Mouse (Mus musculus) right cerebral cortex, postnatal 14 days (tissue): ENCODE data around the gene Tinf2.

Experiments used
- DNase-seq: peaks from one replicate; pipeline ENCODE4 v3.0.0; 2022

Gene Tinf2

DNA sequence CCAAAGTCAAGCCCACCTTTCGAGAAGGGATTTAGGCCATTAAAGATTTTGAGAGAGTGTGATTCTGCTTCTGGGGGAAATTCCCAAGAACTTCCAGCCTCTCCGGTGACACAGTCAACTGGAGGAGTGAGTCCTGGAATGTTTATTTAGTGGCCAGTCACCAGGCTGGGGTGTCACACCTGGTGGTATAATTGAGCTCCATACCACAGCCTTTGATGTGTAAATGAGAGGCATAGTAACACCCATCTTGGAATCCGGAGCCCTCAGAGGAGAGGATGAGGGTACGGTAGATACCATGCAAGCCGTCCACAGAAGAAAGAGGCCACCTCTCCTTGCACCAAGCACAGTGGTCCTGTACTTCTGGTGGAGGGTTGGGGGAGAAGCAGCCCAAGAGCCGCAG lies 21.1 kb upstream of the Tinf2 start:
- no peak for DNase-seq

DNA sequence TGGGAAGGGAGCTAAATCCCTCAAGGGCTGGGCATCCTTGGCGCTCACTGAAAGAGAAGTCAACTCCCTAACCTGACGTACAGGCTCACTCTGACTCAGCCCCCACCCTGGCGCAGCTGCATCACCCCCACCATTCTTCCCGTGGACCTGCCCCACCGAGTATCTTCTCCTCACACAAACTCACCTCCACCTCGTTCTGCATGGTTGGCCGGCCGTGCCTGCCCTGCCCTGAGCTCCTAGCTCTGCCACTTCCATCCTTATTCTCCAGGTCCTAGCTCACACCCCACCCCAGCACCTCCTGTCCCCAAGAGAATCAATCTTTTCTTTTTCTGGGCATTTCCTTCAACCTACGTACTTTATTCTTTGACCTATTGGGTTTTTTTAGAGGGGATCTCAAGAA lies 19.5 kb upstream of the Tinf2 start:
- DNase-seq, result no peak

DNA sequence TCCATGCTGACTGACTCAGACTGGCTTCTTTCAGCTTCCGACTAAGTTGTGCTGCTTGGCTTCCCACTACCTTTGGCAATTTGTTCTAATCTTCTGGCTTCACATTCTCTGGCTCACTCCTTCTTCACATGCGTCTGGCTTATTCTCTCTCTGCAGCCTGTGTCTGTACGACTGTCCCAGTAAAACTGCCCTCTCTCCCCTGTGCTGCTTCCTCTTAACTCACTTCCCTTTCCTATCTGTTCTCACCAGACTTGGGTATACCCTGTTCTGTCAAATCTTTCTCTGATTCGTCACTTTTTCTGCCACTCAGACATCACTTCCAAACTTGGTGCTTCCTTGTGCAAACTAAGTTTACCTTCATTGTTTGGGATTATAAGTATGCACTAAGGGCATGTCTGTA lies 15.6 kb upstream of the Tinf2 start:
- DNase-seq, result no peak

DNA sequence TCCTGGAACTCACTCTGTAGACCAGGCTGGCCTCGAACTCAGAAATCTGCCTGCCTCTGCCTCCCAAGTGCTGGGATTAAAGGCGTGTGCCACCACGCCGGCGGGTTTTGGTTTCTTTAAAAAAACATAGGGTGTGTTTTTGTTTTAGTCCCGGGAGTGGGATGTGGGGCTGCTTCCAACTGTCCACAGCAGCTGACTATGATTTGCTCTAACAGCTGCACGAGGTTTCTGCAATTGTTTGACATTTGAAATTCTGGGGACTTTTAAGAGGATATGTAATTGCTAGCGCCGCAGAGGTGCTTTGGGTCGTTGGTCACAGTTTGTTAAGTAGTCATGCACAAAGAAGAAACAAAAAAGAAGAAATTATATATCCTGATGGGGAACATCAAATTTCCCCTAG lies 7.8 kb upstream of the Tinf2 start:
- no peak for DNase-seq

GRCm38 (mm10) chr14:55682118-55682493 lies 486 bp upstream of the Tinf2 start:
- no peak for DNase-seq

DNA sequence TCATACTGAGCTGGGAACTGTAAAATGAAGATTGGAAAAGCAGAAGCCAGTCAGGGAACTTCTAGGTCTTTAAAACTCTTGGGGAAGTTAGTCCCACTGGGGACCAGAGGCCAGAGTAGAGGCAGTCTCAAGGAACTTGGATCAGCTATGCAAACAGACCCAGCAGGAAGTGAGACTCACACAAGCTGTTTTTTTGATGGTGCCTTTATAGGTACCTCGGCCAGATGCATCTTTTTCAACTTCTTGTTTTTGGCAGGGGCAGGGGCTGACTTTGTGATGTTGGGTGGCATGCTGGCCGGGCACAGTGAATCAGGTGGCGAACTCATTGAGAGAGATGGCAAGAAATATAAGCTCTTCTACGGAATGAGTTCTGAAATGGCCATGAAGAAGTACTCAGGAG lies 4.0 kb downstream of the Tinf2 start:
- DNase-seq, result no peak

DNA sequence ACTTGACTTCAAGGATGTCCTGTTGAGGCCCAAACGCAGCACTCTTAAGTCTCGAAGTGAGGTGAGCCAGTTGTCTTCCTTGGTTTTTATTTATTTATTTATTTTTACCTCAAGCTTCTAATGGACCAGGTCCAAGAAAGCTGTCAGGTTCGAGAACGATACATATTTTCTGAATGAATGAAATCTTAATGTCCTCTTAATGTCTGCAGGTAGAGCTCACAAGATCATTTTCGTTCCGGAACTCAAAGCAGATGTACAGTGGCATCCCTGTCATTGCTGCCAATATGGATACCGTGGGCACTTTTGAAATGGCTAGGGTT lies 8.9 kb downstream of the Tinf2 start:
- DNase-seq, result no peak

DNA sequence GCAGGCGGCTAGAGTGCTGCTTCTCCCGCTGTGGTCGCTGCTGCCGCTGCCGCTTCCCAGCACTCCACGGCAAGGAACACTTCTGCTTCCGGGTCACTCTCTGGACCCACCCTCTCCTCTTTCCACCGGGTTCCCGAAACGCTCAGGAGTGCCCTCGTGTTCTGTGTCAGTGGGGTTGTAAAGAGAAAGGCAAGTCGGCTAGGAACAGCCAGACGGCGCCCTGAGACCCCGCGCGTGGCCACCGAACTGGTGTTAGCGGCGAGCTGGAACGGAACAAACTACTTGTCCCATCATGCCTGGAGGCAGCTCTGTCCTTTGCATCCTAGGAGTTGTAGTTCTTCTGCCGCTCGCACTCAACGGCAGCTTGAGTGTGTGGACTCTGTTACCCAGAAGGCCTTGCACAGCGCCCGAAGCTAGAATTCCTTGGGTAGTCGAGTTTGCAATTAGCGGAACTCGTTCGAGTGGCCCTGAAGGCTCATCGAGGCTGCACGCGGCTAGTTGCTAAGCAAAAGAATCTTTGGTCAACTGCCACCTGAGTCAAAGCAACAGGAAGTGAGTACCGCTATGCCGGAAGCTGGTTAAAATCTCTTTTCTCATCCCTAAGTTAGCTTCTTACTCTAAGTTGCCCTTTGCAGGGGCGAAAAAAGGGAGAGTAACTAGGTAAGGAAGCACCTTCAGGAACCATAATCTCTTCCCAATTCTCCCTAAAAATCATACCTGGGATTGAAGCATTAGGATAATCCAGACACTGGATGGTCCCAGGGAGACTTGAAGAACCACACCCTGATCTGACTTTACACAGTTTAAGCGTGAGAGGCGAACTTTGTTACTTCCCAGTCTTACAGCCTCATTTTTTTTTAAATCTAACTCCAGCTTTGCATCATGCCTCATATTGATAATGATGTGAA lies 9.5 kb downstream of the Tinf2 start, which contains the start of the genes Gmpr2 and Nedd8:
Gene Gmpr2 (plus strand): TSS at position 109 of the 908 bp plus-strand sequence.
Gene Nedd8 (minus strand): TSS at position 292 of the 908 bp plus-strand sequence.
- DNase-seq, result peak; percentile 84

- DNase-seq, result no peak
Observed at GRCm38 (mm10) chr14:55671486-55671832, 10.2 kb downstream of the Tinf2 start.

DNA sequence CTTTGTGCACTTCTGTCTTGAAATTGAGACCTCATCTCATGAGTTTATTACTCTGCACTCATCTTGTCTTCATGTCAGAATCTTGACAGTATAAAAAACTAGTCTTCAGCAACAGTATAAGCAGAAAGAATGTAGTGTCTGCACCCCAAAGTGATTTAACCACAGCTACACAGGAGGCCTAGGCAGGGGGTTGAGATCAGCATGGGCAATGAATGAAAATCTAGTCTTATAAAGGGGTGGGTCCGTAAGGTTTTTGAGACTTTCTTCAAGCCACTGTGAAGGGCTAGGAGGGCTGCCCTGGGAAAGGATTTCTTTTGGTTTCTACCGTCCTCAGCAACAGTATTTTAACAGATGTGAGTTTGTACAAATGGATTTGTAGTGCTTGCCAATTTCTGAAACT lies 21.0 kb downstream of the Tinf2 start:
- DNase-seq, result no peak

DNA sequence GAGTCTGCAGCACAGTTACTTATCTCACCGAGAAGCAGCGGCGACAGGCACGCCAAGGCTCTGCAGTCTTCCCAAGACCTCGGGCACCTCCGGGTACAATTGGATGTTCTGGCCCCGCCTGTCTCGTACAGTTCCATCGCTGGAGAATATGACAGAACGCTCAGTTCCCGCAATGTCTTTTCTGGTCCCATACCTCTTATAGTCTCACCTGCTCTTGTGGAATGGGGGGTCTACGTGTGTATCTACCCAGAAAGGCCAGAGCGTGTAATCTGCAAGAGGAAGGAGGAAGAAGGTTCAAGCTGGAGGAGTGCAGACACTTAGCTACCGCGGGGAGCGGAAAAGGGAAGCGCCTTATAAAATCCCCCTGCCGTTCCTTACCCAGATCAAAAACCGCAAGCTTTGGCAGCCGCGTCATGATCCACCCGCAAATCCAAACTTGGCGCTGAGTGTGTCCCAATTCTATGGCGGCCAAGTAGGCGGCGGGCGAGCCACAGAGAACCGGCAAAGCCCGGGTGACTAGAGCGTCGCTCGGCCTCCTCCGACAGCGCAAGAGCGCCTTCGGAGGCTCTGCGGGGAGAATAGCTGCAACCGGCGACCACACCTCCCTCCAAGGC lies 21.6 kb downstream of the Tinf2 start, which contains the start of gene Mdp1:
Gene Mdp1 (minus strand): TSS at position 549 of the 614 bp plus-strand sequence.
- peak; percentile 81 for DNase-seq

DNA sequence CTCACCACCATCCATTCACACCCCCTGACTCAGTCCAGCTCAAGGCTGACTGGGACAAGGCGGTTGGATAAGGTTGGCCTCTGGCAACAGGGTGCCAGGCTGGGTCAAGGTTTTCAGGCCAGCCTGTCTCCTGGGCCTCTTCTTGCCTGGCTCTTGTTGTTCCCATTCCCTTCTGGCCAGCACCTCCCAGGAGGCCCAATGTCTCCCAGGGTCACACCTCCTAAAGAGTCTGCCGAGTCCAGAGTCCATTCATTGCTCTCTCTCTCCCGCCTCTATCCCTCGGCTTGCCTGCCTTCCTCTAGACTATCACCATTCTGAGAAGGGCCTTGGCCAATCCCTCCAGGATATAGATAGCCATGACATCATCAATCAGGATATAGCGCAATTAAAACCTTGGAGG lies 23.6 kb downstream of the Tinf2 start:
- DNase-seq, result no peak

GRCm38 (mm10) chr14:55656935-55657334 lies 24.7 kb downstream of the Tinf2 start:
- no peak for DNase-seq

- DNase-seq, result no peak
Observed at GRCm38 (mm10) chr14:55651528-55651927, 30.1 kb downstream of the Tinf2 start.

- no peak for DNase-seq
Observed at GRCm38 (mm10) chr14:55649884-55650283, 31.7 kb downstream of the Tinf2 start, which contains the start of gene Tssk4. Tssk4 (plus strand) TSS chr14:55650184.

GRCm38 (mm10) chr14:55644261-55644888 lies 37.2 kb downstream of the Tinf2 start:
- no peak for DNase-seq

DNA sequence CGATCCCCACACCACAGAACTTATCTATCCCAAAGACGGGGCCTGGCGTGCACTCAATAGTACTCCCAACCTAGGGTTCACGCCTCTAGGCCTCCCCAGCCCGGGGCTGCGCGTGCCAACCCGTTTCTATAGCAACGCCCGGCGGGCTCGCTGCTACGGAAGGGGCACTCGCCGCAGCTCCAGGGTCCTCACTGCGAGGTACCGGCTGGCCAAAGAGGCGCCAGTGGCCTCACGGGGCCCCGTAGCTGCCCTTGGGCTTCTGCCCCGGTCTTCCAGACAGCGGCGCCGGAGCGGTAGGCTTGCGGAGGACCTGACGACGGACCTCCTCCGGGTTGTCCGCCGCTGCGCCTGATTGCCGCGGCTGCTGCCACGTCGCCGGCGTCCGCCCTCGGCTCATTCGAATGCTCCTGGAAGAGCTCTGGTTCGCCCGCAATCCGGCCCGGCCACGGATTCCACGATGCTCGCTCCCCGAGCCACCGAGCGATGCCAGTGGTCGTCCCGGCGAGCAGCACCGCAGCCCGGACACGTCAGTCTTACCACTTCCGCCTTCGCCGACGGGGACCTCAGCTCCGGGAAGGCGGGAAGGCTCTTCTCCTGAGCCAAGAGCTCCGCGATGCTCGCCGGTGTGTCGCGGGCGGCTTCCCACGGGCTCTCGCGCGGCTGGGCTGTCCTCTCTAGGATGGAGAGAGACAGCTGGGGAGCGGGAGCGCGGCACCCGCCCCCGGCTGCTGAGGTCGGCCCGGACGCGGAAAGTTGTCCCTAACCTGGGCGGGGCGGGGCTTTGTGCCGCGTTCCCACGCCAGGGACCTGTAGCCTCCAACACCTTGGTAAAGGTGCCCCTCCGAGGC lies 38.3 kb downstream of the Tinf2 start, which contains the start of gene Tm9sf1:
Gene Tm9sf1 (minus strand): TSS at position 747 of the 848 bp plus-strand sequence.
- peak; percentile 78 for DNase-seq

GRCm38 (mm10) chr14:55642679-55643059 lies 39.0 kb downstream of the Tinf2 start:
- DNase-seq, result no peak

GRCm38 (mm10) chr14:55641291-55641690 lies 40.3 kb downstream of the Tinf2 start:
- DNase-seq, result no peak

DNA sequence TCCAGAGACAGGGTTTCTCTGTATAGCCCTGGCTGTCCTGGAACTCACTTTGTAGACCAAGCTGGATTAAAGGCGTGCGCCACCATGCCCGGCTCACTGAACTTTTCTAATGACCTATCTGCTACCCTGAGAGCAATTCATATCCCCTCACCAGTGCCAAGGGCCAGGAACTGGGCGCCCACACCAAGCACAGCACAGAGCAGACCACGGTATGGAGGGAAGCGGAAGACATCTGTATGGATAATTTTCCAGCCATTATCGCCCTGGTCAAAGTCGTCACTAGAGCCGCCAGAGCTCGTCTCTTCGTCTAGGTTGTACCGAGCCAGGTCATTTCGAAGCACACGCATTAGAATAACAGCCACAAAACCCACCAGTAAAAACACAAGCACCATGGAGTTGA lies 40.8 kb downstream of the Tinf2 start:
- no peak for DNase-seq

GRCm38 (mm10) chr14:55637795-55638194 lies 43.8 kb downstream of the Tinf2 start, which contains the start of gene Gm49378:
Gm49378 (minus strand) TSS chr14:55637895.
- no peak for DNase-seq

DNA sequence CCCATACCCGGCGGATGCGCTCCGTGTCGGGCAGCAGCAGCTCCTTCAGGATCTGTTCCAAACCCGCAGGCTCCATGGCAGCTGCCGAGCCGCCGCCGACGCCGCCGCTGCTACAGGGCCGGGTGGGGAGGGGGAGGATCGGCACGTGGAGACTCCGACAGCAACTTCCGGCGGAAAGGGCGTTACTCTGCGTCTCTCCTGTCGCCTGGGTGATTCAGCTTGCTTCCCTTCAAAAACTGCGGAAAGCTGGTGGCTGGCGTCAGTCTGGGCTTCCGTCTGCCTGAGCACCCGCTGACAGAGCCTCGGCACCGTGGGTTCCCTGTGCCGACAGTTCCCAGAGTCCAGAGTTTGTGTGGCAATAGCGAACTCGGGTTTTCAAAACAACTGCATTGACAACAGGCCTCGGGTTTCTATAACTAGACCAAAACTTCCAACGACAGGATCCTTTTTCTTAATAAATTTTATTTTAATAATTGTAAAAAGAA lies 46.1 kb downstream of the Tinf2 start, which contains the start of gene Ipo4:
Gene Ipo4 (minus strand): TSS at position 435 of the 485 bp plus-strand sequence.
- DNase-seq, result peak; percentile 88
